Mouse (Mus musculus) liver, adult 2 months (tissue): ENCODE measurements around the gene Btbd8.

Experiments used
- CTCF ChIP-seq: fragments of 200-500 bp; IDR thresholded peaks from 2 replicates; pipeline ENCODE4 v1.5.1; 2011; ENCODE audit warnings: low read depth, low read length, control low read depth
- POLR2A ChIP-seq: fragments of 200-500 bp; IDR thresholded peaks from 2 replicates; pipeline ENCODE4 v1.6.1; 2011; ENCODE audit warnings: low read length, control low read depth; ENCODE audit not compliant: insufficient read depth; ENCODE audit errors: extremely low read depth

DNA sequence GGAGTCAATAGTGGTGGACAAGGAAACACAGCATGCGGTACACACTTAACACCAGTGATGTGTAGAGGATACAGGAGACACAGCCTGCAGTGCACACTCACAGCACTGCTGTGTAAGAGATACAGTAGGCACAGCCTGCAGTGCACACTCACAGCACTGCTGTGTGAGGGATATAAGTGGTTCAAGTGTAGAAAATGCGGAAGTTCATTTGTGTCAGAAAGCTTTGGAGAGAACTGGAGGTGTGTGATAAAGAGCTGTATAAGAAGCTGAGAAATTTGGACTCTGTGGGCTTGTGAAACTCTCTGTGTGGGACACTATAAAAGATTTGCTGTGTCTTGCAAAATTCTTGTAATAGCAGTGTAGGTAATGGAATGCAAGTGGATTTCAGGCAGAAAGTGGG, 42.4 kb downstream of the Btbd8 start:
- TF ChIP-seq CTCF (no peak), POLR2A (no peak)
